Mouse (Mus musculus): ENCODE data around the gene Nodal.

DNA sequence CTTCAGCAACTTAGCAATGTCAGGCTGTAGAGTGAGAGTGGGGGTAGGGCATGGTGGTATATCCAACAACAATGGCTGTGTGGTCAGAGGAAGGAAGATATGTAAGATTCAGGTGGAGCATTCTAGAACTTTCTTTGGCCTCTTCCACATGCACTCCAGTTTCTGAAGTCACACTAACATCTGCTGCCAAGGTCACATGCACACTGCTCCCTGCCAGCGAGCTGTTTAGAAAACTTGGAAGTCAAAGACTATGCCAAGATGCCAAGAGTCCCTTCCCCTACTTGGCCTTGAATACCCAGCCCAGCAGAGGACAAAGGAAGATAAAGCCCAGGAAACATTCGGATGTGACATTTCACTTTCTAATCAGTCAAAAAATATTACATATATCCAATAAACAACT is 14.9 kb upstream of the Nodal start:
- TF ChIP-seq TAL1 (IDR thresholded peaks at IDR 0.05; ENCODE audit: low read length): no peak
- no peak for TF ChIP-seq GATA1 (IDR thresholded peaks at IDR 0.05; ENCODE audit: low read length)
